Mouse (Mus musculus): ENCODE results near the gene Glb1l. TPM values are rescaled to one million over a fixed set of nuclear protein-coding genes. Genes with fewer than 3 reads are reported as not detected.
"Not testable (repeated sequence)": the region's sequence is repeated elsewhere in the genome, so short reads cannot be mapped to it uniquely, and the experiment has no call there.

The Glb1l gene
- polyA plus RNA-seq, 1 experiment from 2014 or later, result 14.7 TPM

- DNase-seq (ENCODE audit: low spot score), result peak; percentile 53
- 3% methylated on average over 8 of the region's 8 CpGs for WGBS
- no peaks in the 10 kb centered on the region for H3K4me1 ChIP-seq (ENCODE audit: control insufficient read depth, insufficient read depth, low read length)
- no peaks in the 10 kb centered on the region for H3K9me3 ChIP-seq (ENCODE audit: control insufficient read depth, low read length)
- no peaks in the 10 kb centered on the region for H3K36me3 ChIP-seq (ENCODE audit: control insufficient read depth, insufficient read depth, low read length)
- H3K9ac ChIP-seq (ENCODE audit: low read length), result no peak overlapping the region
- H3K27me3 ChIP-seq (ENCODE audit: control insufficient read depth, insufficient read depth, low read length), result no peaks in the 10 kb centered on the region
- H3K4me2 ChIP-seq (ENCODE audit: low read depth), result no peak overlapping the region
- H3K4me3 ChIP-seq (ENCODE audit: low read depth, low read length), result no peak overlapping the region
- no peak overlapping the region for H3K27ac ChIP-seq (ENCODE audit: low read depth, low read length)
- no peak; the same call in 1 of the 2 replicates for ATAC-seq (ENCODE audit: insufficient read depth, low FRiP score, low TSS enrichment)
Measured at GRCm38 (mm10) chr1:75234606-75235005, 24.0 kb upstream of the Glb1l start.

DNA sequence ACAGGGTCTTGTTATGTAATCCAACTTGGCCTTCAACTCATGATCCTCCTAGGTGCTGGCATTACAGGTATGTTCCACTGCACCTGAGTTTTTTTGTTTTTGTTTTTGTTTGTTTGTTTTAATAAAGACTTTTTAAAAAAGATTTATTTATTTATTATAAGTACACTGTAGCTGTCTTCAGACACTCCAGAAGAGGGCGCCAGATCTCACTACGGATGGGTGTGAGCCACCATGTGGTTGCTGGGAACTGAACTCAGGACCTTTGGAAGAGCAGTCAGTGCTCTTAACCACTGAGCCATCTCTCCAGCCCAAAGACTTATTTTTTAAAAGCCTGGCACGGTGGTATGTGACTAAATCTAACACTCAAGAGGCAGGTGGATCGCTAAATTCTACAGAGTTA, 21.9 kb upstream of the Glb1l start:
- not testable (repeated sequence) for H3K4me3 ChIP-seq (ENCODE audit: low read depth, low read length); ATAC-seq (ENCODE audit: insufficient read depth, low FRiP score, low TSS enrichment); H3K27ac ChIP-seq (ENCODE audit: low read depth, low read length); H3K9ac ChIP-seq (ENCODE audit: low read length); DNase-seq (ENCODE audit: low spot score); H3K9me3 ChIP-seq (ENCODE audit: control insufficient read depth, low read length); H3K36me3 ChIP-seq (ENCODE audit: control insufficient read depth, insufficient read depth, low read length); H3K27me3 ChIP-seq (ENCODE audit: control insufficient read depth, insufficient read depth, low read length); H3K4me1 ChIP-seq (ENCODE audit: control insufficient read depth, insufficient read depth, low read length); H3K4me2 ChIP-seq (ENCODE audit: low read depth)
- 58% methylated on average over 4 of the region's 4 CpGs for WGBS

DNA sequence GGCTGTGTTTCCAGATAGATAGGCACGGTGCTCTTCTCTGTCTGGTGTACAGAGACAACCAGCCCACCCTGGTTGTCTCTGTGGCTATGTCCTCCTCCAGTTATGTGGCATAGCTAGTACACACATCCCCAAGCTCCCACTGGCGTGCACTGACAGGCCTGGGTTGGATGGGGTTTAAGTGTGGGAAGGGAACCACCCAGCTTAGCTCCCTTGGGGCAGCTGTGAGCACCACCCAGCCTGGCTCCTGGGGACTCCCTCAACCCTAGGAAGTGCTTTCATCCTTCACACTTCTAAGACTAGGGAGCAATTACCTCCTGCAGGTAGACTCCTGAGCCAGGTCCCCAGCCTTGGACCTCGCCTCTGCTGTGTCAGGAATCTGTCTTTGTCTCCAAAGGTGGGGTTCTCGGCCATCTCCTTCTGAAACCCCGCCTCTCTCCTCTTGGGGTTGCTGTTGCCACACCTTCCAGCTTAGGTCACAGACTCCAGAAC, 21.1 kb upstream of the Glb1l start, which contains the start of gene A630095N17Rik:
Gene A630095N17Rik (minus strand): TSS at position 439 of the 489 bp plus-strand sequence.
- Histone ChIP-seq H3K27me3 (ENCODE audit: control insufficient read depth, insufficient read depth, low read length) (no peaks in the 10 kb centered on the region), H3K36me3 (ENCODE audit: control insufficient read depth, insufficient read depth, low read length) (no peaks in the 10 kb centered on the region), H3K4me3 (ENCODE audit: low read depth, low read length) (no peak within 1 kb of the TSS), H3K9me3 (ENCODE audit: control insufficient read depth, low read length) (no peaks in the 10 kb centered on the region), H3K4me2 (ENCODE audit: low read depth) (no peak within 1 kb of the TSS), H3K4me1 (ENCODE audit: control insufficient read depth, insufficient read depth, low read length) (no peaks in the 10 kb centered on the region), H3K9ac (ENCODE audit: low read length) (no peak within 1 kb of the TSS), H3K27ac (ENCODE audit: low read depth, low read length) (no peak within 1 kb of the TSS)
- 78% methylated on average over 5 of the region's 5 CpGs for WGBS
- no peak for ATAC-seq (ENCODE audit: insufficient read depth, low FRiP score, low TSS enrichment)
- no peak for DNase-seq (ENCODE audit: low spot score)

- no peak for ATAC-seq (ENCODE audit: insufficient read depth, low FRiP score, low TSS enrichment)
- Histone ChIP-seq H3K9me3 (ENCODE audit: control insufficient read depth, low read length) (no peaks in the 10 kb centered on the region), H3K4me3 (ENCODE audit: low read depth, low read length) (no peak overlapping the region), H3K4me2 (ENCODE audit: low read depth) (no peak overlapping the region), H3K27ac (ENCODE audit: low read depth, low read length) (no peak overlapping the region), H3K4me1 (ENCODE audit: control insufficient read depth, insufficient read depth, low read length) (no peaks in the 10 kb centered on the region), H3K27me3 (ENCODE audit: control insufficient read depth, insufficient read depth, low read length) (no peaks in the 10 kb centered on the region), H3K36me3 (ENCODE audit: control insufficient read depth, insufficient read depth, low read length) (no peaks in the 10 kb centered on the region), H3K9ac (ENCODE audit: low read length) (no peak overlapping the region)
- DNase-seq (ENCODE audit: low spot score), result no peak
- WGBS, result 79% methylated on average over 4 of the region's 4 CpGs
Measured at GRCm38 (mm10) chr1:75231224-75231623, 20.6 kb upstream of the Glb1l start.

- H3K4me2 ChIP-seq (ENCODE audit: low read depth), result no peak overlapping the region
- no peaks in the 10 kb centered on the region for H3K36me3 ChIP-seq (ENCODE audit: control insufficient read depth, insufficient read depth, low read length)
- H3K4me3 ChIP-seq (ENCODE audit: low read depth, low read length), result no peak overlapping the region
- H3K27me3 ChIP-seq (ENCODE audit: control insufficient read depth, insufficient read depth, low read length), result no peaks in the 10 kb centered on the region
- WGBS, result 73% methylated on average over 7 of the region's 7 CpGs
- H3K27ac ChIP-seq (ENCODE audit: low read depth, low read length), result no peak overlapping the region
- DNase-seq (ENCODE audit: low spot score) (no peak), ATAC-seq (ENCODE audit: insufficient read depth, low FRiP score, low TSS enrichment) (no peak)
- H3K9ac ChIP-seq (ENCODE audit: low read length), result no peak overlapping the region
- no peaks in the 10 kb centered on the region for H3K9me3 ChIP-seq (ENCODE audit: control insufficient read depth, low read length)
- no peaks in the 10 kb centered on the region for H3K4me1 ChIP-seq (ENCODE audit: control insufficient read depth, insufficient read depth, low read length)
Measured at GRCm38 (mm10) chr1:75230335-75230994, 19.9 kb upstream of the Glb1l start.

DNA sequence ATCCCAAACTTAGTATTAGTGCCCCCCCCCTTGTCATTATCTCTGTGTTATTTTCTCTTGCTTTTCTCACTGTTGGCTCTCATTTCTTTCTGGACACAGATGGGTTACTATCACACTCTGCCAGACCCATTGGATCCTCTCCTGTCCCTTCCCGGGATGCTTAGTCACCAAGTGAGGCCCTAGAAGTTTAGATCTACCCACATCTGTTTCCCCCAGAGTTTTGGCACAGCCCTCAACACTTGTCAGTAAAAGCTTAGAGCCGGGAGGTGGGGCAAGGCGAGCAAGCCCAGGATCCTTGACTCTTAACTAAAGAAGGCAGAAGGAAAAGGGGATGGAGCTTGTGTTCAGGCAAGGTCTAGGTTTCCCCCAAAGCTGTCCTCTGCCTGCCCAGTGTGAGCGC, 18.5 kb upstream of the Glb1l start:
- no peak overlapping the region for H3K4me3 ChIP-seq (ENCODE audit: low read depth, low read length)
- H3K36me3 ChIP-seq (ENCODE audit: control insufficient read depth, insufficient read depth, low read length), result no peaks in the 10 kb centered on the region
- DNase-seq (ENCODE audit: low spot score) (no peak), ATAC-seq (ENCODE audit: insufficient read depth, low FRiP score, low TSS enrichment) (no peak)
- H3K4me2 ChIP-seq (ENCODE audit: low read depth), result no peak overlapping the region
- no peaks in the 10 kb centered on the region for H3K4me1 ChIP-seq (ENCODE audit: control insufficient read depth, insufficient read depth, low read length)
- H3K27ac ChIP-seq (ENCODE audit: low read depth, low read length), result no peak overlapping the region
- H3K27me3 ChIP-seq (ENCODE audit: control insufficient read depth, insufficient read depth, low read length), result no peaks in the 10 kb centered on the region
- whole genome bisulfite sequencing, result 79% methylated on average over 4 of the region's 4 CpGs
- H3K9ac ChIP-seq (ENCODE audit: low read length), result no peak overlapping the region
- H3K9me3 ChIP-seq (ENCODE audit: control insufficient read depth, low read length), result no peaks in the 10 kb centered on the region

DNA sequence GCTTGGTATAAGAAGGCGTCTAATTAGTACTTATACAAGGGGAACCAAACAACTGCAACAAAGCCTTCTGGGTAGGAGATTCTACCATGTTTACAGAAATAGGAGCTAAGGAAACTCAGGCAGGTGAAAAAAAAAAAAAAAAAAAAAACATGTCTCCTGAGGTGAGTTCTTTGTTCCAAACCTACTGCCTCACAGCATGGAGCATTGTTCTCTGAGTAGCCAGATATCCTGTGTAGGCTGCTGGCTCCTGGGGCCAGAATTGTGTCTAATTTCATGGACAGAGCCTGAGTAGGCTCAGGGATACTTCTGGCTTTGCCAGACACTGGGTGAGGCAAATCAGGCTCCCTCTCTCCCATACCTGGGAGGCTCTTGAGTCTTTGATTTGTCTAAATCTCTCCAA, 17.0 kb upstream of the Glb1l start:
- Histone ChIP-seq H3K27ac (ENCODE audit: low read depth, low read length) (no peak overlapping the region), H3K4me1 (ENCODE audit: control insufficient read depth, insufficient read depth, low read length) (no peaks in the 10 kb centered on the region), H3K4me2 (ENCODE audit: low read depth) (no peak overlapping the region), H3K9me3 (ENCODE audit: control insufficient read depth, low read length) (no peaks in the 10 kb centered on the region), H3K9ac (ENCODE audit: low read length) (no peak overlapping the region), H3K27me3 (ENCODE audit: control insufficient read depth, insufficient read depth, low read length) (0 out of 2 replicates have a peak, but pooled peaks cover 3% of the 10 kb centered on the region), H3K36me3 (ENCODE audit: control insufficient read depth, insufficient read depth, low read length) (no peaks in the 10 kb centered on the region), H3K4me3 (ENCODE audit: low read depth, low read length) (no peak overlapping the region)
- ATAC-seq (ENCODE audit: insufficient read depth, low FRiP score, low TSS enrichment) (no peak), DNase-seq (ENCODE audit: low spot score) (no peak)
- 69% methylated on average over 1 of the region's 1 CpGs for WGBS

- no peaks in the 10 kb centered on the region for H3K9me3 ChIP-seq (ENCODE audit: control insufficient read depth, low read length)
- ATAC-seq (ENCODE audit: insufficient read depth, low FRiP score, low TSS enrichment), result no peak
- 71% methylated on average over 2 of the region's 2 CpGs for WGBS
Measured at GRCm38 (mm10) chr1:75226138-75226537, 15.5 kb upstream of the Glb1l start.

DNA sequence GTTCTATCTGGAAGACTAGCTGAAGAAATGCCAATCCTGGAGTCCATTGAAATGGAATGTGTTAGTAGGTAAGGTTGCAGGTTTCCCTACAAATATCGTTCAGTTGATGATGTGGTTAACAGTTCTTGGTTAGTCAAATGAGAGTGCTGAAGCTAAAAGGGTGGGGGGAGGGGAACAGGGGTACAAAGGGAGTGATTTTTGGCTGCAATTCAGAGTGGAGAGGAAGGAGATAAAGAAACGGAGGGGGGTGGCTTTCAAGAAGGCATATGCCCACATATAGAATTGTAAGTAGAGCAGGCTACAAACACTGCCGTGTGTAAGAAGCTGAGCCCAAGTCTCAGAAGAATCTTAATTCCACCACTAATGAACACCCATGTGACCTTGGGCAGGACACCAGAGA, 14.9 kb upstream of the Glb1l start:
- no peaks in the 10 kb centered on the region for H3K4me1 ChIP-seq (ENCODE audit: control insufficient read depth, insufficient read depth, low read length)
- H3K4me3 ChIP-seq (ENCODE audit: low read depth, low read length), result no peak overlapping the region
- H3K4me2 ChIP-seq (ENCODE audit: low read depth), result no peak overlapping the region
- H3K9me3 ChIP-seq (ENCODE audit: control insufficient read depth, low read length), result no peaks in the 10 kb centered on the region
- DNase-seq (ENCODE audit: low spot score) (no peak), ATAC-seq (ENCODE audit: insufficient read depth, low FRiP score, low TSS enrichment) (no peak)
- peaks cover 12% of the 10 kb centered on the region for H3K27me3 ChIP-seq (ENCODE audit: control insufficient read depth, insufficient read depth, low read length)
- H3K36me3 ChIP-seq (ENCODE audit: control insufficient read depth, insufficient read depth, low read length), result no peaks in the 10 kb centered on the region
- 69% methylated on average over 3 of the region's 3 CpGs for WGBS
- no peak overlapping the region for H3K27ac ChIP-seq (ENCODE audit: low read depth, low read length)
- H3K9ac ChIP-seq (ENCODE audit: low read length), result no peak overlapping the region

More at GRCm38 (mm10) chr1:75226138-75226537, 15.5 kb upstream of the Glb1l start:
- no peak for DNase-seq (ENCODE audit: low spot score)
- no peaks in the 10 kb centered on the region for H3K36me3 ChIP-seq (ENCODE audit: control insufficient read depth, insufficient read depth, low read length)
- no peaks in the 10 kb centered on the region for H3K4me1 ChIP-seq (ENCODE audit: control insufficient read depth, insufficient read depth, low read length)
- no peak overlapping the region for H3K4me3 ChIP-seq (ENCODE audit: low read depth, low read length)
- H3K27me3 ChIP-seq (ENCODE audit: control insufficient read depth, insufficient read depth, low read length), result 0 out of 2 replicates have a peak, but pooled peaks cover 7% of the 10 kb centered on the region
- no peak overlapping the region for H3K4me2 ChIP-seq (ENCODE audit: low read depth)
- no peak overlapping the region for H3K27ac ChIP-seq (ENCODE audit: low read depth, low read length)
- no peak overlapping the region for H3K9ac ChIP-seq (ENCODE audit: low read length)
